Mouse (Mus musculus): ENCODE data around the gene Polr2j.
A peak's percentile ranks its signal among the peaks of the same experiment; 100 is the strongest.

- peak; percentile 89 for TF ChIP-seq CTCF (IDR thresholded peaks at IDR 0.05)
- TF ChIP-seq EP300 (IDR thresholded peaks at IDR 0.05): no peak
Measured at GRCm38 (mm10) chr5:136135571-136136291, 19.3 kb downstream of the Polr2j start, which contains the start of the genes Lrwd1 and Alkbh4.
